Mouse (Mus musculus): ENCODE results near the gene Stkld1.
"Not testable (repeated sequence)": the region's sequence is repeated elsewhere in the genome, so short reads cannot be mapped to it uniquely, and the experiment has no call there.

The Stkld1 gene

DNA sequence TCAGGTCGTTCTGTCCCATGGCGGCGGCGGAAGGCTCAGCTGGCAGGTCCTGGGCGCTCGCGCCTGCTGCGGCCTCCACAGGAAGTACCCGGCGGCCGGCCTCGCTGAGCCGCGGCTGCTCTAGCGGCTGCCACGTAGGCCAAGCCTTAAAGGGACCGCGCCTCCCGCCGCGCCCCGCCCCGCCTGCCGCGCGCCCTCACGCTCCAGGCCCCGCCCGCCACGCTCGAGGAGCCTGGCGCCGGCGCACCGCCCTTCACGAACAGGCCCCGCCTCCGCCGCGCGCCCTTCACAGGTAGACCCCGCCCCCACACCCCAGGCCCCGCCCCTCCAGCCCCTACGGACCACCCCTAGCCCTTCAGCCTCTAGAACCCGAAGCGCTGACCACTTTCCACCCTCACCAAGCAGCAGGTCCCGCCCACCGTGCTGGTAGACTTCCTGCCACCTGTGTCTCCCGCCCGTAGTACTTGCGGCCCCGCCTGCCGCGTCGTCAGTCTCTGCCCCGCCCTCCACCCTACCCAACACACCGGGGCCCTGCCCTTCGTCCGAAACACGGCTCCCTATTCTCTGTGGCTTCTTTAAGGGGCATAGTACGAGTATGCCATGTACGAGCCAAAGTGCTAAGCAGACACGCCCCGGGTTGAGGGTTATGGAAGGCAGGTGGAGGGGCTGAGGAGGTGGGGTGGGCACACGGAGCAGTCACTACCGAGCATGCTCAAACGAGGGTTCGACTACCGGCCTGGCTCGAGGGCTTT lies at the start of gene Stkld1, which contains the start of gene Surf4:
Gene Stkld1 (plus strand): TSS at position 744 of the 752 bp plus-strand sequence.
Gene Surf4 (minus strand): TSS at position 625 of the 752 bp plus-strand sequence.
- DNase-seq (ENCODE audit: extremely low spot score, low spot score) = peak; percentile 93

- not testable (repeated sequence) for DNase-seq (ENCODE audit: extremely low spot score, low spot score)
These were observed 48.3 kb upstream of the Stkld1 start for GRCm38 (mm10) chr2:26885541-26885940.

GRCm38 (mm10) chr2:26886170-26886569 lies 47.7 kb upstream of the Stkld1 start:
- not testable (repeated sequence) for DNase-seq (ENCODE audit: extremely low spot score, low spot score)

- DNase-seq (ENCODE audit: extremely low spot score, low spot score) = no peak
These were observed 37.9 kb upstream of the Stkld1 start for GRCm38 (mm10) chr2:26895898-26896297.

DNA sequence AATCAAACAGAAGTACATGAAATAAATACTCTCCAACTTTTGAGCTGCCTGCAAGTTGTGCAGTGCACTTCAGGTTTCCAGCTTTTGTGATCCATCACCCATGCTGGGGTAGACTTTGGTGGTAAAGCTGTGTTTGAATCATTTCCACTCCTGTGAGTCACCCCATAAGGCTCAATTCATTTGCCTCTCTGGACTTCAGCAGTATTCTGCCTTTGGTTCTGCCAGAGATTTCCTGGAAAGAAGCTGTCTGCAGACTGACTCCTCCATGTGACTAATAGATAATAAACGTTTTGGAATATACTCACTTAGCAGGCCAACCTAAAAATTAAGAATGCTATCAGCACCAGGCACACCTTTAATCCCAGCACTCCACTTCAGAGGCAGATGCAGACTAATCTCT lies 33.1 kb upstream of the Stkld1 start:
- DNase-seq (ENCODE audit: extremely low spot score, low spot score) = no peak

DNA sequence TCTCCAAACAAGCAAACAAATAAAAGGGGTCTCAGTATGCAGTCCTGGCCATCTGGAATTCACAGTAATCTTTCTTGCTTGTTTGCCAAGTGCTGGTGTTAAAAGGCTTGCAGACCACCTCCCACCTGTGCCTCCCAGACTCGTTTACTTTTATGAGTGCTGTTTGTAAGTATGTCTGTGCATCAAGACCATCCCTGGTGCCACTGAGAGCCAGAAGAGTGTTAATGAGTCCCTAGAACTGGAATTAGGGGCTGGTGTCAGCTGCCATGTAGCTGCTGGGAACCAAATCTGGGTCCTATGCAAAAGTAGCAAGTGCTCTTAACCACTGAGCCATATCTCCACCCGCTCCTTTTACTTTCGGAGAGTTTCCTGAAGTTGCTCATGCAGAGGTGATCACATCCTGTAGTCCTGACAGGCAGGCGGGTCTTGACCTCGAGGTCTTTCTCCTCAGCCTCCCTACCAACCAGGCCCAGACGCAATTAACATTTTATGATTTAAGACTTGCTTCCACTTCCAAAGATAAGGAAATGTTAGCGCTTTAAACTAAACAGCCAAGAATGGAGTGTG lies 31.9 kb upstream of the Stkld1 start:
- DNase-seq (ENCODE audit: extremely low spot score, low spot score) = no peak

DNA sequence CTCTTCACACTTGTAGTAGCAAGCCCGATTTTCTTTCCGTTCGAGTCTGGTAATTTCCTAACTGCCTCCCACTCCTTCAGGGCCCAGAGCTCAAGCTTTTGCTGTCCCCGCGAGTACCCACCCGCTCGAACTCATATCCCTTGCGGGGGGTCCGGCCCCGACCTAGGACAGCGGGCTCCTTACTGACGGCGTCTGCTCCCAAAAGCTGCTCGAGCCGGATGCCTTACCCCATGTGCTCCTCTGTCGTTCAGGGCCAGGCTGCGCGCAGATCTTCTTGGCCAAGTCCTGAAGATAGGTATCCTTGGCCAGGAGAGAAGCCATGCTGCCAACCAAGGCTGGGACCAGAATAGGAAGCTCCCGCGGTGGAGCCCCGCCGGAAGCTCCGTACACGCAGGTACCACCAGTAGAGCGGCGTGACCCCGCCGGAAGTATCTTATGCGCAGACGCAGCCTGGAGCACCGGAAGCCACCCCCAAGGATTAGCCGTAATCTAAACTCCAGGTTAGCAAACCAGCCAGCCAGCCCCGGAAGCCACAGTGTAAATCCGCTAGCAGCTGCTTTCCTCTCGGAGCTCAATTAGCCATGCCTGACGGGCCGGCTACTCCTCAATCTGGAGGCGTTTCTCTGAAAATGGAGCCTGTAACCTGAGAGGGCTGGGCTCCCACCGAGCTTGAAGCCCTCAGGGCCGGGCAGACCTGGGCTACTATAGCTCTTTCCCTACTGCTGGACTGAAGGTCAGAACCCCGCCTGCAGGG lies 31.2 kb upstream of the Stkld1 start, which contains the start of gene Surf6:
Gene Surf6 (minus strand): TSS at position 413 of the 754 bp plus-strand sequence.
- DNase-seq (ENCODE audit: extremely low spot score, low spot score) = peak; percentile 98

GRCm38 (mm10) chr2:26903311-26903710 lies 30.5 kb upstream of the Stkld1 start:
- DNase-seq (ENCODE audit: extremely low spot score, low spot score) = no peak

GRCm38 (mm10) chr2:26905936-26906335 lies 27.9 kb upstream of the Stkld1 start:
- DNase-seq (ENCODE audit: extremely low spot score, low spot score) = no peak

- DNase-seq (ENCODE audit: extremely low spot score, low spot score) = no peak
These were observed 27.4 kb upstream of the Stkld1 start for GRCm38 (mm10) chr2:26906431-26906830.

GRCm38 (mm10) chr2:26907109-26907508 lies 26.7 kb upstream of the Stkld1 start:
- DNase-seq (ENCODE audit: extremely low spot score, low spot score) = peak; percentile 39

GRCm38 (mm10) chr2:26908710-26909386 lies 25.0 kb upstream of the Stkld1 start:
- DNase-seq (ENCODE audit: extremely low spot score, low spot score) = no peak

DNA sequence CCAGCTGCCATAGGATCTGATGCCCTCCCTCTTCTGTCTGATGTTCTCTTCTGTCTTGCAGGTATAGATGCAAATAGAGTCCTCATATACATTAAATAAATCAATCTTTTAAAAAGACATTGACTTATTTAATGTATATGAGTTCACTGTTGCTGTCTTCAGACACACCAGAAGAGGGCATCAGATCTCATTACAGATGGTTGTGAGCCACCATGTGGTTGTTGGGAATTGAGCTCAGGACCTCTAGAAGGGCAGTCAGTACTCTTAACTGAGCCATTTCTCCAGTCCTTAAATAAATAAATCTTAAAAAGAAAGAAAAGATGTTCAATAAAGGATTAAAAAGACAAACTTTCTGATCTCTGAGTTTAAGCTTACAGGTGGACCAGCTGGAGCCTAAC lies 24.5 kb upstream of the Stkld1 start:
- DNase-seq (ENCODE audit: extremely low spot score, low spot score) = no peak

DNA sequence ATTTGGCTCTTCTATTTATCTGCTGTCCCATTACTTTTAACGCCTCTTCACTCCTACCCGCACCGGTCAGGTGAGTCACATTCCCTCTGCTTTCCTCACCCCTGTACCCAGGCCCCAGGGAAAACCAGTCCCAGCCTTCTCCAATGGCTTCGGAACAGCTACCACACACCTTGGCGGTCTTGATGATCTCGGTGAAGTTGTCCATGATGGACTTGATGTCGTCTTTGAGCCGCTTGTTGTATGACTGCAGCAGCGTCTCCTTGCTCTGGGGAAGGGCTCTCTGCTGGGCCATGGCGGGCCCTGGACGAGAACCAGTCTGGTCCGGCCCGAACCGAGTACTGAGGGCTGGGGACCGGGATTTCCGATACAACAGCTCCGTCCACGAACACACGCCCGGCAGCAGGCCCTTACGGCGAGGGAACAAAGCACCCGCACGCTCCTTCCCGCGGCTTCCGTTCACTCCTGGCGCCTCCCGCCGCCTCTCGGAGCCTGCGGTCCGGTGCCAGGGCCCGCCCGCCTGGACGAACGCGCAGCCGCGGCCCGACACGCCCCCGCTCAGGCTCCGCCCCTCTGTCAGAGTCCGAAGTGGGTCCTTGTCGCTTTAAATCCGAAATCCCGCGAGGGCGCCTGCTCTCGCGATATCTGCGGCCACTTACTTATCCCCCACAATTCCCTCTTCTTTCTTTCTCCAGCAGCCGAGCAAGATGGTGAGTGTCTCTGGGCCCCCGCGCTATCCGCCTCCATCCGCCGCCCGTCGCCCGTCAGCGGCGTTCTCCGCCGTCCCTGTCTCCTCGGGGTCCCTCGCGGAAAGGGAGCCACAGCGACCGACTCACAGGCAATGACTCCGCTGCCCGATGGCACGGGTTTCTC lies 23.5 kb upstream of the Stkld1 start, which contains the start of the genes Med22 and Rpl7a:
Gene Med22 (minus strand): TSS at position 554 of the 870 bp plus-strand sequence.
Gene Rpl7a (plus strand): TSS at position 641 of the 870 bp plus-strand sequence.
- DNase-seq (ENCODE audit: extremely low spot score, low spot score) = peak; percentile 99

GRCm38 (mm10) chr2:26910994-26911765 lies 22.7 kb upstream of the Stkld1 start:
- no peak for DNase-seq (ENCODE audit: extremely low spot score, low spot score)

DNA sequence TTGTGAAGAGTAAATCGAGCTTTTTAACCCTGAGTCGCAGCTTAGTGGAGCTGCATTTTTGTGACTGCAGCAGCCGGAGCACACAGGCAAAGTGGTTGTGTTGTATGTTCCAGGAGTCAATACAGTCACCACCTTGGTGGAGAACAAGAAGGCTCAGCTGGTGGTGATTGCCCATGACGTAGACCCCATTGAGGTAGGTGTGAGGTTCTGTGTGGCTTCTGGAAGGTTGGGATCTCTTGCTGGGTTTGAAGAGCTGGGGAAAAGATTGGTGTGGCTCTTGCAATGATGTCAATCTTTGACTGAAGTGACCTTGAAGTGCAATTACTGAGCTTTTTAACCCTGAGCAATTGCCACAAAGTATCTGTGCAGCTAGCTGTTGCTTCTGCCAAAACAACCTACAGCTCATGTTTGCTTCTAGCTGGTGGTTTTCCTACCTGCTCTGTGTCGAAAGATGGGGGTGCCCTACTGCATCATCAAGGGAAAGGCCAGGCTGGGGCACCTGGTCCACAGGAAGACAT lies 21.5 kb upstream of the Stkld1 start:
- DNase-seq (ENCODE audit: extremely low spot score, low spot score) = no peak

DNA sequence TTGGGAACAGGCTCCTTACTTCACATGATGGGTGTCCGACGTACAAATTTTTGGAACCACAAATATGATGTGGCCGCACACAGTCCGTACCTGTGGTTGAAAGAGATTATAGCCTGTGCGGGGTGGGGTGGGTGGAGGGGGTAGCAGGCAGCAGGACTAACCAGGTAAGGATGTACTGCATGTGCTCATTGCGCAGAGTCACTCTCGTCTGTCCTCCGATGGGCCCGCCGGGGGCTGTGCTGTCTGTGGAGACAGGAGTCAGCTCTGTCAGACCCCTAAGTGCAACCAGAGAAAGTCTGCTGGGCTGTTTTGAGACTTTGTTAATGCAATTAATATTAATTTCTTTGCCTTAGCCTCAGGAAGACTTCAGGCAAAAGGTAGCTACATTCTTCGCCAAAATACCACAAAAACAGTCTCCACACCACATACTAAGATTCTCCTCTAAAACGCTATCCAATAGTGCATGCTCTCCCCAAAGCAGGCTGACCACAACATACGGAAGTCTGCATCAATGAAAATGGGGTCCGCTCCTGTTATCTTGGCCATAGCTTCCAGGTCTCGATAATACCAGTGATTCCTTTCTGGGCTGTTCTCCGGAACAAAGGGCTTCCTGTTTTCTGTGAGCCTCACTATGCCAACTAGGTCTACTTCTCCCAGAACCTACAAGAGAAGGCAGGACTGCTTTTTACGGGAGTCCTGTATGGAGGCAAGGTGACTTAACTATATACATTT lies 20.3 kb upstream of the Stkld1 start:
- DNase-seq (ENCODE audit: extremely low spot score, low spot score) = no peak

- no peak for DNase-seq (ENCODE audit: extremely low spot score, low spot score)
These were observed 19.5 kb upstream of the Stkld1 start for GRCm38 (mm10) chr2:26914148-26914941.
